Comparison of ENCODE assay signal across 25 mouse cellular contexts in genomic region chr7:119559789-119560451, GRCm38 (mm10). TPM values are rescaled to one million over a fixed set of nuclear protein-coding genes. Genes with fewer than 3 reads are reported as not detected.
"Had no signal": no experiment of that assay in that cellular context is flagged by ENCODE, and none has a peak within 500 bp of the region (broad histone marks: within the 10 kb centered on the region; RNA-seq: fewer than 3 reads in every experiment).

No protein-coding gene starts in this region.

- H3K9me3 ChIP-seq: limb, embryonic 10.5 days; limb, embryonic 13.5 days; liver, embryonic 12.5 days; liver, embryonic 15.5 days had no signal

- DNase-seq: layer of hippocampus, adult 9-11 months; lung, embryonic 14.5 days; lung, postnatal 4 days; midbrain, embryonic 14.5 days; thymus, adult 18-20 months; thymus, postnatal 36 days had no signal

- H3K27me3 ChIP-seq: limb, embryonic 13.5 days; liver, embryonic 12.5 days; liver, embryonic 15.5 days had no signal

- H3K4me3 ChIP-seq: layer of hippocampus, adult 2 months; limb, embryonic 10.5 days; limb, embryonic 13.5 days; liver, embryonic 12.5 days; liver, embryonic 15.5 days had no signal

- H3K9ac ChIP-seq: limb, embryonic 13.5 days; liver, embryonic 12.5 days; liver, embryonic 15.5 days; lung, embryonic 14.5 days had no signal

- ATAC-seq: hindbrain, postnatal 0 days; inflammation-experienced regulatory T-cells, adult 6 months; intestine, embryonic 16.5 days; liver, embryonic 12.5 days had no signal

- H3K36me3 ChIP-seq: limb, embryonic 10.5 days; limb, embryonic 13.5 days; liver, embryonic 12.5 days; liver, embryonic 15.5 days had no signal

- H3K4me2 ChIP-seq: limb, embryonic 13.5 days; liver, embryonic 12.5 days; liver, embryonic 15.5 days; lung, embryonic 14.5 days; midbrain, embryonic 11.5 days had no signal

- H3K27ac ChIP-seq: hindbrain, postnatal 0 days; kidney, postnatal 0 days; layer of hippocampus, adult 2 months; limb, embryonic 10.5 days; limb, embryonic 13.5 days; liver, embryonic 12.5 days; liver, embryonic 15.5 days had no signal

- H3K4me1 ChIP-seq: limb, embryonic 10.5 days; limb, embryonic 13.5 days; liver, embryonic 12.5 days; liver, embryonic 15.5 days had no signal

RNA-seq across cellular contexts. Expression of gene Acsm2, which starts 5.8 kb away (rescaled TPM):
- polyA plus RNA-seq: inflammation-experienced regulatory T-cells, adult 6 months; intestine, embryonic 16.5 days; large intestine, adult 2 months; limb, embryonic 10.5 days; limb, embryonic 13.5 days; liver, embryonic 12.5 days; liver, embryonic 15.5 days; lung, embryonic 14.5 days; midbrain, embryonic 11.5 days; midbrain, embryonic 14.5 days; midbrain, postnatal 0 days; neural tube, embryonic 11.5 days; neural tube, embryonic 14.5 days; small intestine, adult 2 months; stomach, embryonic 16.5 days; testis, adult 2 months; urinary bladder, adult 2 months had no signal

RNA-seq across cellular contexts. Expression of gene Pdilt, which starts 36.6 kb away (rescaled TPM):
- polyA plus RNA-seq: inflammation-experienced regulatory T-cells, adult 6 months; intestine, embryonic 16.5 days; large intestine, adult 2 months; limb, embryonic 10.5 days; limb, embryonic 13.5 days; liver, embryonic 12.5 days; liver, embryonic 15.5 days; midbrain, embryonic 11.5 days; small intestine, adult 2 months; spleen, adult 2 months; stomach, embryonic 16.5 days; urinary bladder, adult 2 months had no signal

RNA-seq across cellular contexts. Expression of gene Acsm5, which starts 40.7 kb away (rescaled TPM):
- polyA plus RNA-seq: inflammation-experienced regulatory T-cells, adult 6 months; limb, embryonic 10.5 days; limb, embryonic 13.5 days; liver, embryonic 12.5 days; midbrain, embryonic 11.5 days; midbrain, embryonic 14.5 days; neural tube, embryonic 11.5 days; spleen, adult 2 months; stomach, embryonic 16.5 days had no signal

RNA-seq across cellular contexts. Expression of gene Acsm1, which starts 46.9 kb away (rescaled TPM):
- polyA plus RNA-seq: hindbrain, postnatal 0 days; inflammation-experienced regulatory T-cells, adult 6 months; large intestine, adult 2 months; limb, embryonic 10.5 days; limb, embryonic 13.5 days; midbrain, embryonic 11.5 days; midbrain, embryonic 14.5 days; midbrain, postnatal 0 days; neural tube, embryonic 11.5 days; neural tube, embryonic 14.5 days; small intestine, adult 2 months; spleen, adult 2 months; testis, adult 2 months; urinary bladder, adult 2 months had no signal
